Mouse (Mus musculus) hindbrain, embryonic 14.5 days (tissue): Measurements from ENCODE around the gene Flrt1. TPM values are rescaled to one million over a fixed set of nuclear protein-coding genes. Genes with fewer than 3 reads are reported as not detected.
A peak's percentile ranks its signal among the peaks of the same experiment; 100 is the strongest.

ENCODE experiments used
- ATAC-seq: fragments of 200-750 bp; cut with Nextera tagmentation; 2 replicates; pipeline ENCODE4 v1.8.0; 2017; ENCODE audit warnings: moderate number of reproducible peaks, mild to moderate bottlenecking, moderate TSS enrichment, moderate library complexity; ENCODE audit not compliant: low FRiP score
- DNase-seq: peaks from one replicate; pipeline ENCODE4 v3.0.0-alpha.2; 2015; ENCODE audit warnings: low spot score
- H3K27ac ChIP-seq: fragments of 300-500 bp; sonication (generic); 2 replicates; pipeline ENCODE4 v1.5.1; 2014; ENCODE audit warnings: mild to moderate bottlenecking, moderate library complexity
- H3K27me3 ChIP-seq: fragments of 300-500 bp; sonication (generic); 2 replicates; pipeline ENCODE4 v1.6.1; 2014; ENCODE audit warnings: mild to moderate bottlenecking, low read length, mixed read lengths; ENCODE audit not compliant: control insufficient read depth, insufficient read depth
- H3K36me3 ChIP-seq: fragments of 300-500 bp; sonication (generic); replicated peaks from 2 replicates; pipeline ENCODE4 v1.6.1; 2014; ENCODE audit not compliant: control insufficient read depth, insufficient read depth
- H3K4me1 ChIP-seq: fragments of 300-500 bp; sonication (generic); replicated peaks from 2 replicates; pipeline ENCODE4 v1.6.1; 2014; ENCODE audit warnings: antibody characterized with exemption, low read length, mixed read lengths; ENCODE audit not compliant: control insufficient read depth, insufficient read depth
- H3K4me2 ChIP-seq: fragments of 300-500 bp; sonication (generic); replicated peaks from 2 replicates; pipeline ENCODE4 v1.6.1; 2014; ENCODE audit warnings: mild to moderate bottlenecking, moderate library complexity
- H3K4me3 ChIP-seq: fragments of 300-500 bp; sonication (generic); replicated peaks from 2 replicates; pipeline ENCODE4 v1.5.1; 2014; ENCODE audit warnings: mild to moderate bottlenecking, low read length
- H3K9ac ChIP-seq: fragments of 300-500 bp; sonication (generic); 2 replicates; pipeline ENCODE4 v1.6.1; 2014
- H3K9me3 ChIP-seq: fragments of 300-500 bp; sonication (generic); 2 replicates; pipeline ENCODE4 v1.6.1; 2016; ENCODE audit warnings: low read length; ENCODE audit not compliant: control insufficient read depth
- WGBS: fragments of 180-500 bp; shearing (Covaris S2); extraction: QIAGEN DNeasy Blood & Tissue Kit; methylation state at CpG from one replicate; pipeline ENCODE4 v1.1.7; 2014; 5-methylcytosine and 5-hydroxymethylcytosine counted together
- polyA plus RNA-seq: library from polyadenylated mRNA; unstranded; fragments of >200 nt; fragmentation: Nextera tagmentation; extraction: Ambion mirVana; gene quantifications from 2 replicates; pipeline ENCODE4 v1.2.1, GENCODE M21; 2014

The Flrt1 gene
- 8.7 and 9.5 TPM in 2 replicates for polyA plus RNA-seq

GRCm38 (mm10) chr19:7105544-7105943, at the start of gene Flrt1:
Gene Flrt1 (minus strand): TSS chr19:7105729.
- no peaks in the 10 kb centered on the region for H3K9me3 ChIP-seq
- no peak for ATAC-seq
- 27% methylated on average over 9 of the region's 9 CpGs for WGBS
- no peak within 1 kb of the TSS; the same call in 1 of the 2 replicates for H3K9ac ChIP-seq
- H3K36me3 ChIP-seq = no peaks in the 10 kb centered on the region
- no peak for DNase-seq
- H3K4me2 ChIP-seq = no peak within 1 kb of the TSS
- no peak within 1 kb of the TSS for H3K4me3 ChIP-seq
- peaks cover 48% of the 10 kb centered on the region for H3K4me1 ChIP-seq
- 0 out of 2 replicates have a peak within 1 kb of the TSS, but pooled peaks have one; percentile 3 for H3K27ac ChIP-seq
- no peaks in the 10 kb centered on the region for H3K27me3 ChIP-seq

DNA sequence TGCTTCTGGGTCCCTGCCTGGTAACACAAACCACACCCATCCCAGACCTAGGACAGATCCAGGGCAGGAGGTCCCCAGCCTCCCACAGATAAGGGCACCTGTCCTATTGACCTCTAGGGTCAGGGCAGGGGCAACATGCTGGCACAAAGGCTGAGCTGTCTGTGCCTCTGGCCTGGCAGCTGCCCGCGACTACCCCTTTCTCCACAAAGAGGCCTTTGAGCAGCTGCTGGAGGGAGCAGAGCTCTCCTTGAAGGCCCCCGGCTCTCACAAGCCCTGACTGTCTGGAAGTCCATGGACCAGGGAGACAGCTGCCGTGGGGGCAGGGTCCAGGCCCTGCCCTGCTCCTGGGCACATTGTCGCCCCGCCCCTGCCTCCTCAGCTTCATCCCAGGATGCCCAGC, 49.7 kb upstream of the Flrt1 start:
- no peaks in the 10 kb centered on the region for H3K36me3 ChIP-seq
- no peak overlapping the region for H3K9ac ChIP-seq
- H3K27ac ChIP-seq = no peak overlapping the region
- no peaks in the 10 kb centered on the region for H3K9me3 ChIP-seq
- DNase-seq = no peak
- WGBS = 46% methylated on average over 6 of the region's 6 CpGs
- peaks cover 3% of the 10 kb centered on the region; the same call in 1 of the 2 replicates for H3K27me3 ChIP-seq
- H3K4me1 ChIP-seq = peaks cover 45% of the 10 kb centered on the region
- H3K4me2 ChIP-seq = no peak overlapping the region
- ATAC-seq = peak; percentile 41; the same call in 1 of the 2 replicates
- H3K4me3 ChIP-seq = no peak overlapping the region

GRCm38 (mm10) chr19:7153232-7153631, 47.7 kb upstream of the Flrt1 start:
- H3K27me3 ChIP-seq = 0 out of 2 replicates have a peak, but pooled peaks cover under 1% of the 10 kb centered on the region
- no peak for DNase-seq
- H3K9ac ChIP-seq = peak overlapping the region; percentile 16; the same call in 1 of the 2 replicates
- peak overlapping the region; percentile 54; the same call in 1 of the 2 replicates for H3K27ac ChIP-seq
- WGBS = 18% methylated on average over 7 of the region's 7 CpGs
- H3K36me3 ChIP-seq = no peaks in the 10 kb centered on the region
- H3K4me3 ChIP-seq = no peak overlapping the region
- 0 out of 2 replicates have a peak, but pooled peaks have one; percentile 10 for ATAC-seq
- H3K9me3 ChIP-seq = no peaks in the 10 kb centered on the region
- H3K4me2 ChIP-seq = no peak overlapping the region
- peaks cover 49% of the 10 kb centered on the region for H3K4me1 ChIP-seq

GRCm38 (mm10) chr19:7151927-7152653, 46.6 kb upstream of the Flrt1 start:
- Histone ChIP-seq H3K4me1 (peaks cover 48% of the 10 kb centered on the region), H3K9ac (no peak overlapping the region), H3K27ac (no peak overlapping the region), H3K9me3 (no peaks in the 10 kb centered on the region), H3K4me3 (no peak overlapping the region), H3K36me3 (no peaks in the 10 kb centered on the region), H3K27me3 (no peaks in the 10 kb centered on the region), H3K4me2 (no peak overlapping the region)
- no peak for ATAC-seq
- 73% methylated on average over 6 of the region's 6 CpGs for WGBS
- no peak for DNase-seq

- no peak overlapping the region for H3K4me2 ChIP-seq
- no peak for DNase-seq
- H3K4me1 ChIP-seq = peaks cover 46% of the 10 kb centered on the region
- WGBS = 62% methylated on average over 7 of the region's 7 CpGs
- H3K27me3 ChIP-seq = no peaks in the 10 kb centered on the region
- no peak overlapping the region for H3K9ac ChIP-seq
- no peaks in the 10 kb centered on the region for H3K36me3 ChIP-seq
- no peak overlapping the region for H3K27ac ChIP-seq
- ATAC-seq = no peak
- H3K9me3 ChIP-seq = no peaks in the 10 kb centered on the region
- H3K4me3 ChIP-seq = no peak overlapping the region
Measured at GRCm38 (mm10) chr19:7151300-7151926, 45.9 kb upstream of the Flrt1 start.

DNA sequence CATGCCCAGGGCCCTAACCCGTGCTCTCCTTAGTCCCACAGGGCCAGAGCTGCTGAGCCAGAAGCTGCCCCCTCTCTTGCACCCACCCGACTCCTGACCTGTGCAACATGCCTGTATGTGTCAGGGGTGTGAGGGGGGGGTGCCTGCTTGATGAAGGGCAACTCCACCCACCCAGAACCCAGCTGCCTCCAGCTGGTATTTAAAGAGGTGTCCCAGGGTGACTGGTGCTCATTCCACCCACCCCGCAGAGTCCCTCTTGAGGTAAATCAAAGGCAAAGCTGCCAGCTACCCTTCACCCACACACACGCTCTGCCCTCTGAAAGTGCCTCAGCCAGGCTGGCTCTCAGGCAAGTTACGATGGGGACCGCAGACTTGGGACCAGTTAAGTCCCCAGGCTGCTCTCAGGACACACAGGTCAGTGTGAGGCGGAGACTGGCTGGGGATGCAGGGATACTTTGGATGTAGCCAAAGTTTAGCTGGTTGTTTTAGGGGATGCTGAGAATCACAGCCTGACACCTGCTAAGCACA, 43.7 kb upstream of the Flrt1 start:
- WGBS = 52% methylated on average over 7 of the region's 7 CpGs
- DNase-seq (no peak), ATAC-seq (no peak; the same call in 1 of the 2 replicates)
- 0 out of 2 replicates have a peak, but pooled peaks cover 2% of the 10 kb centered on the region for H3K27me3 ChIP-seq
- H3K9ac ChIP-seq = no peak overlapping the region
- H3K27ac ChIP-seq = no peak overlapping the region
- peaks cover 48% of the 10 kb centered on the region for H3K4me1 ChIP-seq
- H3K36me3 ChIP-seq = no peaks in the 10 kb centered on the region
- H3K4me3 ChIP-seq = no peak overlapping the region
- no peaks in the 10 kb centered on the region for H3K9me3 ChIP-seq
- H3K4me2 ChIP-seq = no peak overlapping the region

- no peak overlapping the region for H3K4me3 ChIP-seq
- DNase-seq (no peak), ATAC-seq (no peak; the same call in 1 of the 2 replicates)
- no peaks in the 10 kb centered on the region for H3K36me3 ChIP-seq
- H3K9me3 ChIP-seq = no peaks in the 10 kb centered on the region
- no peak overlapping the region for H3K4me2 ChIP-seq
- H3K4me1 ChIP-seq = peaks cover 53% of the 10 kb centered on the region
- H3K27ac ChIP-seq = no peak overlapping the region
- 54% methylated on average over 8 of the region's 8 CpGs for WGBS
- H3K9ac ChIP-seq = no peak overlapping the region
- 0 out of 2 replicates have a peak, but pooled peaks cover 2% of the 10 kb centered on the region for H3K27me3 ChIP-seq
Measured at GRCm38 (mm10) chr19:7148541-7149085, 43.1 kb upstream of the Flrt1 start.

- no peak overlapping the region for H3K4me3 ChIP-seq
- 0 out of 2 replicates have a peak, but pooled peaks cover 2% of the 10 kb centered on the region for H3K27me3 ChIP-seq
- H3K4me1 ChIP-seq = peaks cover 53% of the 10 kb centered on the region
- DNase-seq = no peak
- H3K4me2 ChIP-seq = no peak overlapping the region
- H3K27ac ChIP-seq = no peak overlapping the region
- ATAC-seq = no peak
- no peak overlapping the region for H3K9ac ChIP-seq
- H3K9me3 ChIP-seq = no peaks in the 10 kb centered on the region
- WGBS = 38% methylated on average over 4 of the region's 4 CpGs
- no peaks in the 10 kb centered on the region for H3K36me3 ChIP-seq
Measured at GRCm38 (mm10) chr19:7148096-7148495, 42.6 kb upstream of the Flrt1 start.

- no peak overlapping the region for H3K9ac ChIP-seq
- DNase-seq = no peak
- no peak overlapping the region for H3K4me2 ChIP-seq
- no peak for ATAC-seq
- no peak overlapping the region for H3K27ac ChIP-seq
- H3K36me3 ChIP-seq = no peaks in the 10 kb centered on the region
- 0 out of 2 replicates have a peak, but pooled peaks cover 2% of the 10 kb centered on the region for H3K27me3 ChIP-seq
- H3K9me3 ChIP-seq = no peaks in the 10 kb centered on the region
- H3K4me1 ChIP-seq = peaks cover 54% of the 10 kb centered on the region
- WGBS = 70% methylated on average over 13 of the region's 13 CpGs
- H3K4me3 ChIP-seq = no peak overlapping the region
Measured at GRCm38 (mm10) chr19:7146376-7146775, 40.8 kb upstream of the Flrt1 start.
